Mouse (Mus musculus) midbrain, postnatal 0 days (tissue): ENCODE measurements at regions not wholly inside any gene's neighbourhood (a gene's known extent, or its start where the extent isn't known, plus 50 kb on each side); places are given as distances from the start of the nearest gene placed in this dataset.

Experiments used
- ATAC-seq: fragments of 200-750 bp; cut with Nextera tagmentation; 2 replicates; pipeline ENCODE4 v1.8.0; 2017; ENCODE audit warnings: moderate number of reproducible peaks, mild to moderate bottlenecking, moderate TSS enrichment, moderate library complexity; ENCODE audit not compliant: low FRiP score
- DNase-seq: peaks from one replicate; pipeline ENCODE4 v3.0.0-alpha.2; 2015; ENCODE audit warnings: low spot score
- H3K27ac ChIP-seq: fragments of 300-500 bp; sonication (generic); 2 replicates; pipeline ENCODE4 v1.5.1; 2014; ENCODE audit warnings: low read depth, mild to moderate bottlenecking, low read length, mixed read lengths
- H3K27me3 ChIP-seq: fragments of 300-500 bp; sonication (generic); 2 replicates; pipeline ENCODE4 v1.6.1; 2014; ENCODE audit warnings: low read length, control low read depth, mixed read lengths; ENCODE audit not compliant: insufficient read depth
- H3K36me3 ChIP-seq: fragments of 300-500 bp; sonication (generic); 2 replicates; pipeline ENCODE4 v1.6.1; 2014; ENCODE audit warnings: low read length, control low read depth, mixed read lengths; ENCODE audit not compliant: insufficient read depth
- H3K4me1 ChIP-seq: fragments of 300-500 bp; sonication (generic); 2 replicates; pipeline ENCODE4 v1.6.1; 2014; ENCODE audit warnings: mild to moderate bottlenecking, control low read depth, antibody characterized with exemption, low read length, mixed read lengths; ENCODE audit not compliant: insufficient read depth
- H3K4me2 ChIP-seq: fragments of 300-500 bp; sonication (generic); 2 replicates; pipeline ENCODE4 v1.6.1; 2014; ENCODE audit warnings: low read depth, mild to moderate bottlenecking, low read length, mixed read lengths; ENCODE audit not compliant: poor library complexity, severe bottlenecking
- H3K4me3 ChIP-seq: fragments of 300-500 bp; sonication (generic); 2 replicates; pipeline ENCODE4 v1.5.1; 2014; ENCODE audit warnings: low read depth, mild to moderate bottlenecking, low read length, moderate library complexity
- H3K9ac ChIP-seq: fragments of 300-500 bp; sonication (generic); replicated peaks from 2 replicates; pipeline ENCODE4 v1.6.1; 2014; ENCODE audit warnings: mild to moderate bottlenecking, low read length, moderate library complexity, mixed read lengths; ENCODE audit not compliant: poor library complexity, severe bottlenecking
- H3K9me3 ChIP-seq: fragments of 300-500 bp; sonication (generic); 2 replicates; pipeline ENCODE4 v1.6.1; 2016; ENCODE audit warnings: low read length, control low read depth
- CTCF ChIP-seq: IDR thresholded peaks from 2 replicates; pipeline ENCODE4 v1.5.1; 2016; ENCODE audit warnings: antibody characterized with exemption, mild to moderate bottlenecking
- WGBS: fragments of 180-500 bp; shearing (Covaris S2); extraction: QIAGEN DNeasy Blood & Tissue Kit; methylation state at CpG from one replicate; pipeline ENCODE4 v1.1.7; 2014; 5-methylcytosine and 5-hydroxymethylcytosine counted together

- no peak for TF ChIP-seq CTCF
- H3K9me3 ChIP-seq, result no peaks in the 10 kb centered on the region
- no peak overlapping the region for H3K9ac ChIP-seq
- H3K27ac ChIP-seq, result no peak overlapping the region
- no peaks in the 10 kb centered on the region for H3K4me1 ChIP-seq
- H3K4me2 ChIP-seq, result no peak overlapping the region
- WGBS, result 30% methylated on average over 6 of the region's 6 CpGs
- DNase-seq (no peak), ATAC-seq (no peak)
- H3K36me3 ChIP-seq, result no peaks in the 10 kb centered on the region
- H3K27me3 ChIP-seq, result peaks cover 83% of the 10 kb centered on the region
- no peak overlapping the region for H3K4me3 ChIP-seq
Observed at GRCm38 (mm10) chr6:51185201-51185600, 247.3 kb upstream of the Nfe2l3 start.

- Histone ChIP-seq H3K9ac (no peak overlapping the region), H3K4me2 (no peak overlapping the region), H3K27me3 (peaks cover 80% of the 10 kb centered on the region), H3K27ac (no peak overlapping the region), H3K9me3 (no peaks in the 10 kb centered on the region), H3K4me1 (no peaks in the 10 kb centered on the region), H3K36me3 (no peaks in the 10 kb centered on the region), H3K4me3 (no peak overlapping the region)
- ATAC-seq (no peak), DNase-seq (no peak)
- 83% methylated on average over 3 of the region's 3 CpGs for WGBS
- no peak for TF ChIP-seq CTCF
Observed at GRCm38 (mm10) chr6:51189173-51189572, 243.3 kb upstream of the Nfe2l3 start.

GRCm38 (mm10) chr6:51192826-51193225 is 239.6 kb upstream of the Nfe2l3 start:
- Histone ChIP-seq H3K27ac (no peak overlapping the region), H3K4me1 (no peaks in the 10 kb centered on the region), H3K9ac (no peak overlapping the region), H3K36me3 (no peaks in the 10 kb centered on the region), H3K4me3 (no peak overlapping the region), H3K4me2 (no peak overlapping the region), H3K9me3 (no peaks in the 10 kb centered on the region), H3K27me3 (peaks cover 52% of the 10 kb centered on the region)
- WGBS, result 35% methylated on average over 8 of the region's 8 CpGs
- TF ChIP-seq CTCF, result no peak
- DNase-seq, result no peak
- no peak for ATAC-seq

DNA sequence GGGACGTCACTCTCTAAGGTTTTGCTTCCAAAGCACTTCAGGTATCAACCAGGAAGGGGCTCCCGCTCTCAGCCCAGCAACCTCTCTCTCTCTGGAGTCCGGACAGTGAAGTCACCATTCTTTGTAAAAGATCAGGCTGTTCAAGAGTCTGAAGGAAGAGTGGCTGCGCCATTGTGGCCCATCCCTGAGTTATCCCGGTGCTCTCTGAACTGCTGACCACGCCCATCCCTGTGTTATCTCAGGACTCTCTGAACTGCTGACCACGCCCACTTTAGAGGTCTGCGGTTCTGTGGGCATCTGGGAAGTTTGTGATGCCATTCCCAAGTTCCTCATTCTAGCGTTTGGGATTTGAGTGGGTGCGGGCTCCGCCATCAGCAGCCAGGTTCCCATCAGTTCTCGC is 239.1 kb upstream of the Nfe2l3 start:
- H3K9ac ChIP-seq, result no peak overlapping the region
- 17% methylated on average over 12 of the region's 12 CpGs for WGBS
- H3K27ac ChIP-seq, result no peak overlapping the region
- DNase-seq, result no peak
- no peaks in the 10 kb centered on the region for H3K9me3 ChIP-seq
- no peak for ATAC-seq
- H3K36me3 ChIP-seq, result no peaks in the 10 kb centered on the region
- no peak overlapping the region for H3K4me2 ChIP-seq
- no peak overlapping the region for H3K4me3 ChIP-seq
- H3K4me1 ChIP-seq, result no peaks in the 10 kb centered on the region
- no peak for TF ChIP-seq CTCF
- H3K27me3 ChIP-seq, result peaks cover 47% of the 10 kb centered on the region

DNA sequence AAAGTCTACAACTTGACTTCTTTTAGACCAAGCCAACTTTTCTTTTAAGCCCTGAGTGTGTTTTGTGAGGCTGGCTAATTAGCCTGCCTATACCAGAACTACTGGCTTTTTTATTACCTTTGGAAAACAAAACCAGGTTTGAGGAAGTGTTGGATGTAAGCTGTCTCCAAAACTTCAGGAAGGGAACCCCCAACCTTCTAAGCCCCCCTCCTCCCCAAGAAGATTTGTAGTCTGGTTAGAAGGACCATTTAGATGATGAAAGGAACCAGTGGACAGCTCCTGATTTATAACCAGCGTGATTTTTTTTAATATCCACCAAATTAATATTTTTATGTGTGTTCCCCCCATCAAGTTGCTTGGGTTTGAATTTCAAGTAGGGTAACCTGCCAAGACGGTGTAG is 236.1 kb upstream of the Nfe2l3 start:
- Histone ChIP-seq H3K27me3 (peaks cover 25% of the 10 kb centered on the region; the same call in 1 of the 2 replicates), H3K4me2 (no peak overlapping the region), H3K9ac (no peak overlapping the region), H3K36me3 (no peaks in the 10 kb centered on the region), H3K4me3 (no peak overlapping the region), H3K9me3 (no peaks in the 10 kb centered on the region), H3K4me1 (no peaks in the 10 kb centered on the region), H3K27ac (no peak overlapping the region)
- ATAC-seq, result no peak
- WGBS, result 89% methylated on average over 2 of the region's 2 CpGs
- no peak for TF ChIP-seq CTCF
- DNase-seq, result no peak

GRCm38 (mm10) chr6:51197000-51197774 is 235.3 kb upstream of the Nfe2l3 start:
- DNase-seq (no peak), ATAC-seq (no peak)
- Histone ChIP-seq H3K27me3 (peaks cover 19% of the 10 kb centered on the region; the same call in 1 of the 2 replicates), H3K4me3 (no peak overlapping the region), H3K4me2 (no peak overlapping the region), H3K27ac (no peak overlapping the region), H3K9me3 (no peaks in the 10 kb centered on the region), H3K36me3 (no peaks in the 10 kb centered on the region), H3K9ac (no peak overlapping the region), H3K4me1 (no peaks in the 10 kb centered on the region)
- WGBS, result 82% methylated on average over 16 of the region's 16 CpGs
- no peak for TF ChIP-seq CTCF
